Mouse (Mus musculus) splenic B cell, adult 2 months (primary cell): ENCODE results near the gene Agl.

ENCODE experiments used
- DNase-seq: peaks from one replicate; pipeline ENCODE4 v3.0.0-alpha.2; 2011; ENCODE audit warnings: low read depth, low spot score
- H3K27me3 ChIP-seq: 2 replicates; pipeline ENCODE4 v1.6.1; 2012; ENCODE audit warnings: mild to moderate bottlenecking, low read length, moderate library complexity, mixed read lengths; ENCODE audit not compliant: control insufficient read depth, poor library complexity, insufficient read depth, severe bottlenecking
- H3K36me3 ChIP-seq: 2 replicates; pipeline ENCODE4 v1.6.1; 2012; ENCODE audit warnings: mild to moderate bottlenecking, low read length, moderate library complexity, mixed read lengths; ENCODE audit not compliant: control insufficient read depth, poor library complexity, insufficient read depth, severe bottlenecking

The Agl gene

DNA sequence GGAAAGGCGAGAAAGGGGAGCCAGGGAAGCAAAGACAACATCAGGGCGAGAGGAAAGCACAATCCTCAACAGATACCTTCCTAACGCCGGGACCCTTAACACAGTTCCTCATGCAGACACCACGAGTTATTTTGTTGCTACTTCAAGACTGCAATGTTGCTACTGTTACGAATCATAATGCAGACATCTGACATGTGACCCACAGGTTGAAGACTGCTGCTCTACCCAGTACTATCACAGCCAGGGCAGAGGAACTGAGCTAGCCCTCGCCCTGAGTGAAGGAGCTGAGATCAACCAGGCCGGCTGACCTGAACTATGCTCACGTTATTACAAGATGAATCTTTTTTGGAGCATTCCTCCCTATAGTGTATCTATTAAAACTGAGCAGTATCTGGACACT is 67.0 kb downstream of the Agl start:
- DNase-seq, result no peak
- H3K36me3 ChIP-seq, result no peaks in the 10 kb centered on the region
- no peaks in the 10 kb centered on the region for H3K27me3 ChIP-seq

DNA sequence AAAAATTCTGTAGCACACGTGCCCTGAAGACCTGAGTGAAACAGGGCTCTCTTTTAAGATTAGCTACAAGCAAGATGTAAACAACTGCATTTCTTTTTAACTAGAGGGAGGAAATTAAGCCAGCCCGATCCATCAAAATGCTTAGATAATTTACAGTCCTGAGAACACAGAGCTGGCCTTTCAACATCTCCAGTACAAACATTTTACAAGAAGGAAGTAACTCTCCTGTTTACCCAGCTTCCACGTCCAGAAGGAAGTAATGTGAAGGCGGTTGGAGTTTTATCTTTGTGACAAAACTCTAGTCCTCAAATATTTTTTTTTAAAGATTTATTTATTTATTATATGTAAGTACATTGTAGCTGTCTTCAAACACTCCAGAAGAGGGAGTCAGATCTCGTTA is 67.9 kb downstream of the Agl start:
- H3K36me3 ChIP-seq, result no peaks in the 10 kb centered on the region
- DNase-seq, result no peak

DNA sequence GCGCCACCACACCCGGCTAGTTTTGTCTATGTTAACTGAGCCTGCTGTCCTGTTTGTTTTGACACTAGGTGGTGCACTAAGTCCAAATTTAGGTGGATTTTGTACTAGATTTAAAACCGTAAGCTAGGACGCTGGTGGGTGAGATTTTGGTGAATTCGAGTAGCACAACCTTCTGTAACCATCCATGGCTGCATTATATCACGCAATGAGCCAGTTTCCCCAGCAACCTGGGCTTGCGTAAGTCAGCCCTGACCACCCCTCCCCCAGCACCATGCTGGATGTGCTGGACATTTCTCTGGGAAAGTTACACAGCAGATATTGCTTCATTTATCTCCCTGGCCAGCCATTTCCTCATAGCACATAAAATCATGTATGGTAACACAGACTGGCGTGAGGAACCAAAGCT is 70.6 kb downstream of the Agl start:
- no peak for DNase-seq
- no peaks in the 10 kb centered on the region for H3K36me3 ChIP-seq
- no peaks in the 10 kb centered on the region for H3K27me3 ChIP-seq

More for the DNA sequence above, 67.9 kb downstream of the Agl start:
- no peaks in the 10 kb centered on the region for H3K27me3 ChIP-seq

DNA sequence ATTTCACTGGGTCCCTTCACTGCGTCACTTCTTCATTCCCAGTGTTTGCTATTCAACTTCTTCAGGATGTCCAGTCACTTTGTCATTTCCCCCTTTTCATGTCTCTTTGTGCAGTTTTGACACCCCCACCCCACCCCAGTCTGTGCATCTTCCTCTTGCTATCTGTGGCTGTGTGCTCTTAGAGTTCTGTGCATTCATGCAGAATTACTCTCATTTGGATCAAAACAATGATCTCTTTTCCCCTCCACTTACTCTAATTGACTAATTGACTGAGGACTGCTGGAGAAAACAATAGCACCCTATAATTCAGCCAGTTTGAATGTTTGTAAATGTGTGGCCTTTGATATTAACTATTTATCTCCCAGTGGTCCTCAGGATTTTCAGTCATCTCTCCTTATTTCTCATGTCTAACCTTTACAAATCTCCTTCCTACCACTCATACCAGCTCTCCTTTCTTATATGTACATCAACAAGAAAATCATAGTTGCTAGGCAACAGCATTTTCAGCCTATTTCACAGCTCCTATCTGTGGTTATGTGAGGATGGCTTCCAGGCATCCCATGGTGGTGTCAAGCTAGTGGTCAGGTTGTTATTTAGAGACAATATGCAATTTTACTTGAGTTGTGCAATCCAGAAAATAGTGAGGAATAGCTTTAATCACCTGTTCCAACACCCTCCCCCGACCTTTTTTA is 78.3 kb downstream of the Agl start:
- Histone ChIP-seq H3K36me3 (no peaks in the 10 kb centered on the region), H3K27me3 (no peaks in the 10 kb centered on the region)
- DNase-seq, result no peak

DNA sequence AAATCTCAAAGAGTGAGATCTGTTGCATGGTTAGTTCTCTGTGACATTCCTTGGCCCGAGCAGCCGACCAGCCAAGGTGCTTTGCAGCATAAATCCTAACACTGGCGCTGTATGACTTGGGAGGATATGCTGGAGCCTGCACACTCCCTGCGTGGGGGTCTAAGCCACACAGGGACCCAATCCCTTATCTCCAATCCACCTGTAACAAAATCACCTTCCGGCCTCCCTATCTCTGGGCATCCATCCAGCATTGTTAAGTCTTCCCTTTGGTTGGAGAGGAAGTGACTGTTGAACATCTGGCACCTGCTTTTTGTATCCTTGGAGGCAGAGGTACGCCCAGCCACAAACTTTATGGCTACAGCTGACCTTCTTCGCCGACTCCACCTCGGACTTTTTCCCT is 81.2 kb downstream of the Agl start:
- H3K27me3 ChIP-seq, result no peaks in the 10 kb centered on the region
- no peaks in the 10 kb centered on the region for H3K36me3 ChIP-seq
- DNase-seq, result no peak

DNA sequence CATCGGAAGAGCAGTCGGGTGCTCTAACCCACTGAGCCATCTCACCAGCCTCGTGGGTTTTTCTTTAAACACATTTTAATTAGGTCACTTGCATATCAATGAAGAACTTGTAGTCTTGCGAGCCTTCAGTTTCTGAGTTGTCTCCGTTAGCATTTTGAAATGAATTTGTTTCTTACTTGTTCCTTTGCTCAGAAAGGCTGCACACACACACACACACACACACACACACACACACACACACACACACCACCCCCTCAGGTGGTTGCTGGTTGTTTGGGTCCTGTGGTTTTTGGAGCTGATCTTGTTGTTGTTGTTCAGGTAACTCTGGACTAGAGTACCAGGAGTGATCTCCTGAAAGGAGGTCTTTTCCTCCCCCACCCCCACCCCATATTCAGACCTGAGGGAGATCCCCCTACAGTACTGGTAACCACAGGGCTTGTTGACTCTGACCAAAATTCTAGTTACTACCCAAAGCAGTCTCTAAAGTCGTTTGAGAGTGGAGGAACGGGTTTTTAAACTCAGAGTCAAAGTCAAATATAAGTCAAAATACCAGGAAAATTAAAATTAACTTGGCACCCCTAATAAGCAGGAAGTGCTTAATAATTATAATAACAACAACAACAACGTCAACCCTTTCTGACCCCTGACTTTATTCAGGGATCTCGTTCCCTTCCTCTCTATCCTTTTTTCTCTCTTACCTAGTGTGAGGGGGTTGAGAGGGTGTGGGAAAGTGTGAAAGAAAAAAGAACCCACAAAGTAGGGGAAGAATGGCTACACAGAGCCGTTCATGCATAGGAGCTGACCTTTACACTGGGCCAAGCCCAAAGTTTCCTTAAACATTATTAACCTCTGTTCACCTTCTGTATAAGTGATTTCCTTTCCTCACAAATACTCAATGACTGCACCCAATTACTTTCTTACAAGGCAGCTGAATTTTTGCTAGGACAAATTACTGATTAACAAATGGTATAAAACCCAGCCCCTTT is 84.2 kb downstream of the Agl start:
- Histone ChIP-seq H3K27me3 (no peaks in the 10 kb centered on the region), H3K36me3 (no peaks in the 10 kb centered on the region)
- DNase-seq, result no peak

DNA sequence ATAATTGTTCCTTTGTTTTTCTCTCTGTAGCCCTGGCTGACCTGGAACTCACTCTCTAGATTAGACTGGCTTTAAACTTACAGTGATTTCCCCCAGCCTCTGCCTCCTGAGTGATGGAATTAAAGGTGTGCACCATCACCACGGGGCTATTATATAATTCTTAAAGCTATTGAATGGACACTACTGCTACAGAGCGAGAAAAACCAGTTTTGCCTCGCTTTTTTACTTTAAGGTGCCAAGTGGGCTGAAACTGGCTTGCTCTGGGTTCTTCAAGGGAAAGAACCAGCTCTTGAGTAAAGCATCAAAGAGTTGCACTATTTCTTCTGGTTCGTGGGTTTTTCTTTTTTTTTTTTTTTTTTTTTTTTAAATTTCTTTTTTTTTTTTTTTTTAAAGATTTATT is 85.0 kb downstream of the Agl start:
- Histone ChIP-seq H3K36me3 (no peaks in the 10 kb centered on the region), H3K27me3 (no peaks in the 10 kb centered on the region)
- no peak for DNase-seq

DNA sequence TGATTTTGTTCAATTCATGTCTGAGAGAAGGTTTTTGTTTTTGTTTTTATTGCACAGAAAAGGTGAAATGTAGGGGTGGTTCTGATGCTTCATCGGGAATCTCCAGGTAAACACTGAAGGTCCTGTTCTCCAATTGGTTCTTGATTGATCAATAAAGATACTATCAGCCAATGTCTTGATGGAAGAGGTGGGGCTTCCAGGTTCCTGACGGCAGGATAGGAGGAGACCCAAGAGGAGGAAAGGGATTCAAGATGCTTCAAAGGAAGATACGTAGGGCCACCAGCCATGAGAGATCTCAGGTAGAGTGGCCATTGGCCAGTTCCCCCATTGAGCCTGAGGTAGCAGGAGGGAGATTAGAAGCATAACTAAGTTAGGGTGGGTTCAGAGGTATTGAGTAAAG is 89.0 kb downstream of the Agl start:
- Histone ChIP-seq H3K27me3 (no peaks in the 10 kb centered on the region), H3K36me3 (no peaks in the 10 kb centered on the region)
- DNase-seq, result no peak

DNA sequence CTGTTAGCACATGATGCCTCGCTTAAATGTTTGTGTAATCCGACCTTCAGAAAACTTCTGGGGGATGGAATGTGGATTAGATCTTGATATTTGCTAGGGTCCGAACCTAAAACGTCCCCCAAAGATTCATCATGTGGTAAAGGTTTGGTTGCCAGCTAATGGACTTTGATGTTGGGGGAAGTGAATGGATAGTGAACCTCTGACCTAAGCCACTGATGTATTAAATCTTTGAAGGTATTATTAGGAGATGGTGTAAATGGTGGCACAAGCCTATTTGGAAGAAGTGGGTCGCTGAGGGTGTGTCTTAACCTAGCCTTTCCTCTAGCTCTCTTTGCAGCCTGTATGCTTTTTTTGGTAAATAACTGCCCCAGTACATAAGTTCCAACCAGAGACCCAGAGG is 94.9 kb downstream of the Agl start:
- no peaks in the 10 kb centered on the region for H3K27me3 ChIP-seq
- no peak for DNase-seq
- H3K36me3 ChIP-seq, result no peaks in the 10 kb centered on the region

DNA sequence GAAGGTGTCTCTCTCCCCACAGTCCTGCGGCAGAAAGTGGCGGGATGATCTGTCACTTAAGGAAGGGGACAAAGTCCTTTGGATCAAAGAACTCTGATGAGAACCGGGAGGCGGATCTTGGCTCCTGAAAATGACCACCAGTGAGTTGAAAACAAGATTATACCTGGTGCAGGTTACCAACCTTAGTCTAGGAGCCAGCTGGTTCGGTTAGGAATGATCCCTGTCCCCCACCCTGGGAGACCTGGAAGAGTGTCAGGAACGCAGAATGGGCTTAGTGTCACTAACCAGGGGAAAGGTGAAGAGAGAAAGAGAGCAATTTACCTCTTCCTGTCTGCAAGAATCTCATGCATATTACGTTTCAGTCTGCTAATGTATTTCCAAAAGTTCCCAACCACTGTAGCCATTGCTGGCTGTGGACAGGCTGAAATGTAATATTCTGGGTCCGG is 95.5 kb downstream of the Agl start, which contains the start of gene Slc35a3:
Slc35a3 (minus strand) TSS at position 396 of the 446 bp plus-strand sequence.
- DNase-seq, result no peak
- Histone ChIP-seq H3K36me3 (no peaks in the 10 kb centered on the region), H3K27me3 (no peaks in the 10 kb centered on the region)

DNA sequence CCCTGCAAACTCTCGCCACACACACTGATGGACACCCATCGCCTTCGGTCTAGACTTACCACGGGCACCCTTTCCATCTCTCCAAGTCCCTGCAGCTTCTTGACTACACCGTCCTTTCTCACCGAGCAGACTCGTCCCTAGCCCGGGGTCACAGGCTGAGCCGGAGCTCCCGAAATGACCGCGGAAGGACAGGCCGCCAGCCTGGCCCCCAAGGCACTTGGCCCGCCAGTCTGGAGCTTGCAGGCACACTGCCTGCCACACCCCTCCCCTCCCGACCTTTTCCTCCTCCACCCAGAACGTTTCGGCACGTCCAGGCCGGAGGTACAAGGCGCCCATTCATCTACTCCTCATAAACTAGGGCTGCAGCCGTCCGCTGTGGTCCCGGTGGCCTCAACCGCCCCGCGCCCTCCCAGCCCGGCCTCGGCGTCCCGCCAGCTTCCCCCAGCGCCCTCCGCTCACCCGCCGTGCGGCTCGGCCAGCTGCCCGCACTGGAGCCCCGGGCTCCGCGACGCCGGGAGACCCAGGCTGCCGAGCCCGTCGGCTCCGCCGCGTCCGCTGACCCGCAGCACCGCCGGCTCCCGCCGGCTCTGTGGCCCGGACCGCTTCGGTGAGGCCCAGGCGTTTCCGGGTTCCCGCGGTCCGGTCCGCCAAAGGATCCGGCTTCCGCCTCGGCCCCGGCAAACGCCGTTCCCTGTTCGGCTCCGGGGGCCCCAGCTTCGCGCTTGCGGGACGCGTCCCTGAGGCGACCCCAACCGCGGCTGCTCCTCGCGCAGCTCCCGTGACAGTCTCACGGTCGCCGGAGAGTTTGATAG is 96.1 kb downstream of the Agl start:
- peak; percentile 66 for DNase-seq
- Histone ChIP-seq H3K36me3 (no peaks in the 10 kb centered on the region), H3K27me3 (no peaks in the 10 kb centered on the region)

DNA sequence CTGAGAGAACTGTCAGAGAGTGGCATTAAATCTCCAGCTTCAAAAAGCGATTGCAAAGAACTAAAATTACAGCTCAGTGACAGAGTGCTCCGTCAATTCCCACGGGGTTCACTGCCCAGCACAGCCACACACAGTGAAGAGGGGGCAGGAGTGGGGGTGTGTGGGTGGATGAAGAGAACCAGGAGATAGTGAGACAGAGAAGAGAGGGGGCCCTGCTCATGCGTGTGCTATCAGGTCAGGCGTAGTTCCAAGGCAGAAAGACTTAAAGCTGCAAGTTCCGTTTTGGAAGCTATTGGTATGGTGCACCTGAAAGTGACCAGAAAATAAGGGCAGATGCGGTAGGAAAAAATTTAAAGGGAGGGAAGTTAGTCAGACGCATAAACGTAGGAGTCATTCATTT is 97.0 kb downstream of the Agl start:
- no peaks in the 10 kb centered on the region for H3K27me3 ChIP-seq
- H3K36me3 ChIP-seq, result no peaks in the 10 kb centered on the region
- peak; percentile 40 for DNase-seq

DNA sequence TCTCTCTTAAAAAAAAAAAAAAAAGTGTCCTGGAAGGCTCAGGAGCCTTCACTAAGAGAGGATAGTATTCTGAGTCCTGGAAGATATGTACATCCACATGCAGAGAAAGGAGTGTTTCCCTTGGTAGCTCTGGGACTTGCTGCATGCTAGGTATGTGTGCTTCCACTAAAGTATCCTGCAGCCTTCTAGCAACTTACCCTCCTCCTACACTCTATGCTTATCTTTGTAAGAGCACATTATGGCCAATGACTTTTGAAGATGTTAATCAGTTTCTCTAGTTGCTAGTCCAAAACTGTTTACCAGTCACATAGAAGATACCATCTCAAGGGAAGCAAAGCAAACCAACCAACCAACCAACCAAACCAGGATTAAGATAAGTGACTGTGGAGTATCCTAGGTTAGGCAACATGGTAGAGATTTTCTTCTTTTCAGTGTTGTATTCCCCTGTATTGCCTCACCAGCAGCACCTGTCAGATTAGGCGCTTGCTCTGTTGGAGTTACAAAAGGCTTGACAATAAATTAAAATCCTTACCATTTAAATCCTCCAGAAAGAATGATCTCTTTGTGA is 102.2 kb downstream of the Agl start:
- Histone ChIP-seq H3K27me3 (no peaks in the 10 kb centered on the region), H3K36me3 (0 out of 2 replicates have a peak, but pooled peaks cover 2% of the 10 kb centered on the region)
- DNase-seq, result no peak

DNA sequence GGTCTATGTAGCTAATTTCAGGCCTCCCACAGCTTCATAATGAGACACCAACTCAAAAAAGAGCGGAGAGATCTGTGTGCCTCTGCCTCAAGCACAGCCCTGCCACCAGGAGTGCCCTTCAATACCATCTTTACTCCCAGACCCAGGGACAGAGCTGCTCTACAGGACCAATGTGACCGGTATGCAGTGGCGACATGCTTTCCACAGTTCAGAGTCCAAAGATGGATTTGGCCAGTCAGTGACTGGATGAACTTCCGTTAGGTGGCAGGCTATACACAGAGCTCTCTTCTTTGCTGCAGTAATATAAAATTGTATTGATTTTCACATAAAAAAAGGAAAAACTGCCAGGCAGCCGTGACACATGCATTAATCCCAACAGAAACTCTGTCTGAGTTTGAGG is 104.1 kb downstream of the Agl start:
- no peak for DNase-seq
- H3K27me3 ChIP-seq, result no peaks in the 10 kb centered on the region
- H3K36me3 ChIP-seq, result 0 out of 2 replicates have a peak, but pooled peaks cover 2% of the 10 kb centered on the region
